Mouse (Mus musculus) small intestine, adult 2 months (tissue): ENCODE results near the gene C2cd2l.

Experiments used
- CTCF ChIP-seq: fragments of 200-500 bp; IDR thresholded peaks from 2 replicates; pipeline ENCODE4 v1.5.1; 2012; ENCODE audit warnings: low read depth, mild to moderate bottlenecking, control low read depth, inconsistent platforms, low read length, moderate library complexity, mixed read lengths; ENCODE audit not compliant: insufficient replicate concordance, insufficient read length; ENCODE audit errors: extremely low read depth
- POLR2A ChIP-seq: fragments of 200-500 bp; IDR thresholded peaks from 2 replicates; pipeline ENCODE4 v1.6.1; 2012; ENCODE audit warnings: low read depth, mild to moderate bottlenecking, control low read depth, inconsistent platforms, low read length, moderate library complexity

DNA sequence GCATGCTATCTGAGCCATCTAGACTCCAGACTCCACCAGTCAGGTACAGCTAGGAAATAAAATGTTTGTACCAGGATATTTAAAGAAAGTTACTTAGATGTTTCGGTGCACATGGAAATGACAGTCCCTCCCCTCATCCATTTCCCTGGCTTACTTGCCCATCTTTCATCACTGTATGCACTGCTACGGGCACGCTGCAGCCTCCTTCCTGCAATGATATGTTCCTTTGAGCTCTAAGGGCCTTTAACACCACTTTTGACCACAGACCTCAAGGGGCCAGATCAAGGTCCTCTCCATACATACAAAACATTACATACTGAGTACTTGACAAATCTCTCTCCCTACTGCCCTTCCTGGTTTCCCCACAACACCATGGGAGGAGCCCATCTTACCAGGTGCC is 16.9 kb upstream of the C2cd2l start:
- no peak for TF ChIP-seq CTCF
- no peak for TF ChIP-seq POLR2A
